Mouse (Mus musculus): ENCODE results near the gene Swap70. TPM values are rescaled to one million over a fixed set of nuclear protein-coding genes. Genes with fewer than 3 reads are reported as not detected.

The Swap70 gene
- polyA plus RNA-seq, 2 experiments = 25.6 to 27.5 TPM

GRCm38 (mm10) chr7:110289647-110290046, 68.1 kb downstream of the Swap70 start:
- Histone ChIP-seq H3K4me1 (ENCODE audit: control insufficient read depth, insufficient read depth, low read length) (peaks cover 4% of the 10 kb centered on the region; the same call in 1 of the 2 replicates), H3K9me3 (ENCODE audit: control insufficient read depth, low read length) (peaks cover 6% of the 10 kb centered on the region; the same call in 1 of the 2 replicates), H3K4me2 (replicated peaks; ENCODE audit: low read depth, low read length, severe bottlenecking) (no peak overlapping the region), H3K4me3 (replicated peaks; ENCODE audit: low read length) (no peak overlapping the region), H3K27me3 (ENCODE audit: control insufficient read depth, insufficient read depth, low read length) (no peaks in the 10 kb centered on the region), H3K9ac (ENCODE audit: low read depth, low read length, severe bottlenecking) (no peak overlapping the region), H3K36me3 (ENCODE audit: control insufficient read depth, insufficient read depth, low read length) (no peaks in the 10 kb centered on the region), H3K27ac (replicated peaks; ENCODE audit: low read depth, low read length) (no peak overlapping the region)
- DNase-seq (ENCODE audit: low spot score) = no peak
- no peak for ATAC-seq (ENCODE audit: low FRiP score, low read depth)
- TF ChIP-seq POLR2A (IDR thresholded peaks at IDR 0.05; ENCODE audit: borderline replicate concordance, extremely low read depth, insufficient read depth, insufficient read length) = no peak
- 80% methylated on average over 4 of the region's 4 CpGs for WGBS

- Histone ChIP-seq H3K4me1 (ENCODE audit: control insufficient read depth, insufficient read depth, low read length) (peaks cover 17% of the 10 kb centered on the region), H3K4me2 (replicated peaks; ENCODE audit: low read depth, low read length, severe bottlenecking) (peak overlapping the region; percentile 26; the same call in 1 of the 2 replicates), H3K9me3 (ENCODE audit: control insufficient read depth, low read length) (peaks cover 6% of the 10 kb centered on the region; the same call in 1 of the 2 replicates), H3K27ac (replicated peaks; ENCODE audit: low read depth, low read length) (peak overlapping the region; percentile 83), H3K36me3 (ENCODE audit: control insufficient read depth, insufficient read depth, low read length) (no peaks in the 10 kb centered on the region), H3K27me3 (ENCODE audit: control insufficient read depth, insufficient read depth, low read length) (no peaks in the 10 kb centered on the region), H3K9ac (ENCODE audit: low read depth, low read length, severe bottlenecking) (peak overlapping the region; percentile 34), H3K4me3 (replicated peaks; ENCODE audit: low read length) (no peak overlapping the region)
- no peak for TF ChIP-seq POLR2A (IDR thresholded peaks at IDR 0.05; ENCODE audit: borderline replicate concordance, extremely low read depth, insufficient read depth, insufficient read length)
- WGBS = 17% methylated on average over 17 of the region's 17 CpGs
- DNase-seq (ENCODE audit: low spot score) = peak; percentile 79
- peak; percentile 93 for ATAC-seq (ENCODE audit: low FRiP score, low read depth)
Observed at GRCm38 (mm10) chr7:110296889-110297603, 75.5 kb downstream of the Swap70 start.

GRCm38 (mm10) chr7:110297611-110298010, 76.1 kb downstream of the Swap70 start:
- Histone ChIP-seq H3K9ac (ENCODE audit: low read depth, low read length, severe bottlenecking) (peak overlapping the region; percentile 34), H3K4me3 (replicated peaks; ENCODE audit: low read length) (no peak overlapping the region), H3K4me1 (ENCODE audit: control insufficient read depth, insufficient read depth, low read length) (peaks cover 17% of the 10 kb centered on the region), H3K27me3 (ENCODE audit: control insufficient read depth, insufficient read depth, low read length) (no peaks in the 10 kb centered on the region), H3K4me2 (replicated peaks; ENCODE audit: low read depth, low read length, severe bottlenecking) (peak overlapping the region; percentile 26; the same call in 1 of the 2 replicates), H3K27ac (replicated peaks; ENCODE audit: low read depth, low read length) (peak overlapping the region; percentile 83), H3K36me3 (ENCODE audit: control insufficient read depth, insufficient read depth, low read length) (no peaks in the 10 kb centered on the region), H3K9me3 (ENCODE audit: control insufficient read depth, low read length) (peaks cover 5% of the 10 kb centered on the region; the same call in 1 of the 2 replicates)
- ATAC-seq (ENCODE audit: low FRiP score, low read depth) (no peak; the same call in none of the 2 replicates), DNase-seq (ENCODE audit: low spot score) (no peak)
- WGBS = 30% methylated on average over 4 of the region's 4 CpGs
- TF ChIP-seq POLR2A (IDR thresholded peaks at IDR 0.05; ENCODE audit: borderline replicate concordance, extremely low read depth, insufficient read depth, insufficient read length) = no peak

- no peaks in the 10 kb centered on the region for H3K27me3 ChIP-seq (ENCODE audit: control insufficient read depth, insufficient read depth, low read length)
- no peaks in the 10 kb centered on the region for H3K36me3 ChIP-seq (ENCODE audit: control insufficient read depth, insufficient read depth, low read length)
- H3K27ac ChIP-seq (replicated peaks; ENCODE audit: low read depth, low read length) = peak overlapping the region; percentile 83
- DNase-seq (ENCODE audit: low spot score) (no peak), ATAC-seq (ENCODE audit: low FRiP score, low read depth) (no peak)
- 80% methylated on average over 7 of the region's 7 CpGs for WGBS
- H3K4me2 ChIP-seq (replicated peaks; ENCODE audit: low read depth, low read length, severe bottlenecking) = no peak overlapping the region
- H3K9ac ChIP-seq (ENCODE audit: low read depth, low read length, severe bottlenecking) = no peak overlapping the region
- peaks cover under 1% of the 10 kb centered on the region; the same call in 1 of the 2 replicates for H3K9me3 ChIP-seq (ENCODE audit: control insufficient read depth, low read length)
- H3K4me3 ChIP-seq (replicated peaks; ENCODE audit: low read length) = no peak overlapping the region
- peaks cover 17% of the 10 kb centered on the region for H3K4me1 ChIP-seq (ENCODE audit: control insufficient read depth, insufficient read depth, low read length)
- TF ChIP-seq POLR2A (IDR thresholded peaks at IDR 0.05; ENCODE audit: borderline replicate concordance, extremely low read depth, insufficient read depth, insufficient read length) = no peak
Observed at GRCm38 (mm10) chr7:110298090-110298489, 76.6 kb downstream of the Swap70 start.

GRCm38 (mm10) chr7:110298739-110299410, 77.4 kb downstream of the Swap70 start:
- H3K4me1 ChIP-seq (ENCODE audit: control insufficient read depth, insufficient read depth, low read length) = peaks cover 17% of the 10 kb centered on the region
- ATAC-seq (ENCODE audit: low FRiP score, low read depth) (no peak), DNase-seq (ENCODE audit: low spot score) (no peak)
- no peaks in the 10 kb centered on the region for H3K36me3 ChIP-seq (ENCODE audit: control insufficient read depth, insufficient read depth, low read length)
- H3K27me3 ChIP-seq (ENCODE audit: control insufficient read depth, insufficient read depth, low read length) = no peaks in the 10 kb centered on the region
- H3K4me2 ChIP-seq (replicated peaks; ENCODE audit: low read depth, low read length, severe bottlenecking) = no peak overlapping the region
- whole genome bisulfite sequencing = 84% methylated on average over 17 of the region's 17 CpGs
- no peak overlapping the region for H3K27ac ChIP-seq (replicated peaks; ENCODE audit: low read depth, low read length)
- H3K9me3 ChIP-seq (ENCODE audit: control insufficient read depth, low read length) = no peaks in the 10 kb centered on the region
- TF ChIP-seq POLR2A (IDR thresholded peaks at IDR 0.05; ENCODE audit: borderline replicate concordance, extremely low read depth, insufficient read depth, insufficient read length) = no peak
- no peak overlapping the region for H3K9ac ChIP-seq (ENCODE audit: low read depth, low read length, severe bottlenecking)
- H3K4me3 ChIP-seq (replicated peaks; ENCODE audit: low read length) = no peak overlapping the region

All from limb, embryonic 14.5 days (tissue).